Mouse (Mus musculus) embryo, embryonic 11 days (tissue): Measurements from ENCODE around the gene Cdyl2.

ENCODE experiments used
- DNase-seq: peaks from one replicate; pipeline ENCODE4 v3.0.0-alpha.2; 2015

Cdyl2 gene

GRCm38 (mm10) chr8:116528736-116529135 is 204.1 kb downstream of the Cdyl2 start:
- no peak for DNase-seq

GRCm38 (mm10) chr8:116524915-116525314 is 207.9 kb downstream of the Cdyl2 start:
- DNase-seq, result no peak
